Mouse (Mus musculus) neural tube, embryonic 15.5 days (tissue): ENCODE results near the gene Cldn3. TPM values are rescaled to one million over a fixed set of nuclear protein-coding genes. Genes with fewer than 3 reads are reported as not detected.

ENCODE experiments used
- ATAC-seq: fragments of 200-750 bp; cut with Nextera tagmentation; 2 replicates; pipeline ENCODE4 v1.8.0; 2017; ENCODE audit warnings: mild to moderate bottlenecking, moderate TSS enrichment, moderate library complexity; ENCODE audit not compliant: low FRiP score
- H3K27ac ChIP-seq: fragments of 300-500 bp; sonication (generic); replicated peaks from 2 replicates; pipeline ENCODE4 v1.5.1; 2015; ENCODE audit warnings: mild to moderate bottlenecking, inconsistent platforms
- H3K27me3 ChIP-seq: fragments of 300-500 bp; sonication (generic); replicated peaks from 2 replicates; pipeline ENCODE4 v1.6.1; 2015; ENCODE audit warnings: inconsistent platforms
- H3K36me3 ChIP-seq: fragments of 300-500 bp; sonication (generic); 2 replicates; pipeline ENCODE4 v1.6.1; 2015; ENCODE audit warnings: inconsistent platforms
- H3K4me1 ChIP-seq: fragments of 300-500 bp; sonication (generic); 2 replicates; pipeline ENCODE4 v1.6.1; 2015; ENCODE audit warnings: inconsistent platforms
- H3K4me2 ChIP-seq: fragments of 300-500 bp; sonication (generic); 2 replicates; pipeline ENCODE4 v1.6.1; 2015; ENCODE audit warnings: inconsistent platforms, mild to moderate bottlenecking, moderate library complexity
- H3K4me3 ChIP-seq: fragments of 300-500 bp; sonication (generic); replicated peaks from 2 replicates; pipeline ENCODE4 v1.5.1; 2015; ENCODE audit warnings: mild to moderate bottlenecking, inconsistent platforms
- H3K9ac ChIP-seq: fragments of 300-500 bp; sonication (generic); replicated peaks from 2 replicates; pipeline ENCODE4 v1.6.1; 2015; ENCODE audit warnings: mild to moderate bottlenecking, inconsistent platforms
- H3K9me3 ChIP-seq: fragments of 300-500 bp; sonication (generic); replicated peaks from 2 replicates; pipeline ENCODE4 v1.6.1; 2016; ENCODE audit warnings: inconsistent platforms
- WGBS: fragments of 180-500 bp; shearing (Covaris S2); methylation state at CpG from one replicate; pipeline ENCODE4 v1.1.7; 2015; ENCODE audit warnings: mixed read lengths; 5-methylcytosine and 5-hydroxymethylcytosine counted together
- polyA plus RNA-seq: library from polyadenylated mRNA; unstranded; fragments of >200 nt; fragmentation: Nextera tagmentation; extraction: Ambion mirVana; gene quantifications from 2 replicates; pipeline ENCODE4 v1.2.1, GENCODE M21; 2015

Cldn3 gene
- polyA plus RNA-seq, 1 experiment from 2014 or later = 0.96 TPM

- peak overlapping the region; percentile 26; the same call in 1 of the 2 replicates for H3K9ac ChIP-seq
- no peak for ATAC-seq
- no peak overlapping the region for H3K27ac ChIP-seq
- no peaks in the 10 kb centered on the region for H3K9me3 ChIP-seq
- H3K4me3 ChIP-seq = peak overlapping the region; percentile 26
- peaks cover 19% of the 10 kb centered on the region for H3K4me1 ChIP-seq
- peak overlapping the region; percentile 45 for H3K4me2 ChIP-seq
- WGBS = 3% methylated on average over 79 of the region's 79 CpGs
- H3K36me3 ChIP-seq = no peaks in the 10 kb centered on the region
- H3K27me3 ChIP-seq = peaks cover 56% of the 10 kb centered on the region
Observed at GRCm38 (mm10) chr5:134986298-134987268, 569 bp downstream of the Cldn3 start.

- WGBS = 63% methylated on average over 11 of the region's 11 CpGs
- Histone ChIP-seq H3K27ac (no peak overlapping the region), H3K9me3 (no peaks in the 10 kb centered on the region), H3K4me2 (no peak overlapping the region), H3K36me3 (no peaks in the 10 kb centered on the region), H3K27me3 (peaks cover 56% of the 10 kb centered on the region), H3K9ac (no peak overlapping the region), H3K4me3 (no peak overlapping the region), H3K4me1 (peaks cover 19% of the 10 kb centered on the region)
- no peak for ATAC-seq
Observed at GRCm38 (mm10) chr5:134989166-134989565, 3.2 kb downstream of the Cldn3 start.

GRCm38 (mm10) chr5:134989741-134990140, 3.7 kb downstream of the Cldn3 start:
- Histone ChIP-seq H3K4me3 (no peak overlapping the region), H3K4me2 (no peak overlapping the region), H3K27ac (no peak overlapping the region), H3K4me1 (peaks cover 19% of the 10 kb centered on the region), H3K36me3 (no peaks in the 10 kb centered on the region), H3K9ac (no peak overlapping the region), H3K27me3 (peaks cover 52% of the 10 kb centered on the region), H3K9me3 (no peaks in the 10 kb centered on the region)
- no peak for ATAC-seq
- 82% methylated on average over 6 of the region's 6 CpGs for WGBS

GRCm38 (mm10) chr5:134992566-134992965, 6.6 kb downstream of the Cldn3 start:
- H3K4me3 ChIP-seq = no peak overlapping the region
- no peaks in the 10 kb centered on the region for H3K9me3 ChIP-seq
- H3K9ac ChIP-seq = no peak overlapping the region
- peaks cover 23% of the 10 kb centered on the region for H3K27me3 ChIP-seq
- no peak overlapping the region for H3K27ac ChIP-seq
- no peaks in the 10 kb centered on the region for H3K36me3 ChIP-seq
- no peak overlapping the region for H3K4me2 ChIP-seq
- no peaks in the 10 kb centered on the region for H3K4me1 ChIP-seq
- no peak for ATAC-seq
- WGBS = 90% methylated on average over 5 of the region's 5 CpGs

- no peaks in the 10 kb centered on the region for H3K9me3 ChIP-seq
- 88% methylated on average over 6 of the region's 6 CpGs for WGBS
Observed at GRCm38 (mm10) chr5:134998359-134998758, 12.3 kb downstream of the Cldn3 start.

DNA sequence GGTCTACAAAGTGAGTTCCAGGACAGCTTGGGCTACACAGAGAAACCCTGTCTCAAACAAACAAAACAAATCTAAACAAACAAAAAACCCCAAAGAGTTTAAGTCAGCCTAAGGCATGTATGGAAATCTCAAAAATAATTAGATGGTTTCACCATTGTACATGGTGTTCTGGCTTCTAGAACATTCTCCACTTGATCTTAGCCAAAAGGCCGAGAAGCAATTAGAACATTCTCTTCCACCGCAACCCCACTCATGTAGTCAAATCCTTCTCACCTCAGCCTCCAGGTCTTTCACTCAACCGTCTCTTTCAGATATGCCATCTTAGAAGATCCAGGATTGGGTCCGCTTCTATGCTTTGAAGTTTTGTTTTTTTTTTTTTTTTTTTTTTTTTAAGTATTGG, 13.8 kb downstream of the Cldn3 start:
- Histone ChIP-seq H3K9ac (no peak overlapping the region), H3K4me2 (no peak overlapping the region), H3K27ac (no peak overlapping the region), H3K9me3 (no peaks in the 10 kb centered on the region), H3K4me1 (peaks cover 9% of the 10 kb centered on the region), H3K27me3 (no peaks in the 10 kb centered on the region), H3K4me3 (no peak overlapping the region), H3K36me3 (no peaks in the 10 kb centered on the region)
- WGBS = 95% methylated on average over 4 of the region's 4 CpGs
- no peak for ATAC-seq

More at GRCm38 (mm10) chr5:134998359-134998758, 12.3 kb downstream of the Cldn3 start:
- H3K4me2 ChIP-seq = no peak overlapping the region
- H3K27me3 ChIP-seq = no peaks in the 10 kb centered on the region
- no peak for ATAC-seq
- H3K4me3 ChIP-seq = no peak overlapping the region
- H3K36me3 ChIP-seq = no peaks in the 10 kb centered on the region
- H3K4me1 ChIP-seq = peaks cover 9% of the 10 kb centered on the region
- no peak overlapping the region for H3K9ac ChIP-seq
- H3K27ac ChIP-seq = no peak overlapping the region

GRCm38 (mm10) chr5:135000751-135001150, 14.7 kb downstream of the Cldn3 start:
- Histone ChIP-seq H3K9ac (no peak overlapping the region), H3K4me1 (peaks cover 9% of the 10 kb centered on the region), H3K27me3 (no peaks in the 10 kb centered on the region), H3K4me2 (no peak overlapping the region), H3K4me3 (no peak overlapping the region), H3K36me3 (no peaks in the 10 kb centered on the region), H3K9me3 (no peaks in the 10 kb centered on the region), H3K27ac (no peak overlapping the region)
- 53% methylated on average over 16 of the region's 16 CpGs for WGBS
- ATAC-seq = no peak

GRCm38 (mm10) chr5:135001309-135001708, 15.3 kb downstream of the Cldn3 start:
- Histone ChIP-seq H3K4me1 (peaks cover 9% of the 10 kb centered on the region), H3K36me3 (no peaks in the 10 kb centered on the region), H3K4me2 (peak overlapping the region; percentile 38), H3K27me3 (no peaks in the 10 kb centered on the region), H3K27ac (no peak overlapping the region), H3K9ac (no peak overlapping the region), H3K4me3 (0 out of 2 replicates have a peak overlapping the region, but pooled peaks have one; percentile 3), H3K9me3 (no peaks in the 10 kb centered on the region)
- peak; percentile 50; the same call in 1 of the 2 replicates for ATAC-seq
- 2% methylated on average over 14 of the region's 14 CpGs for WGBS

DNA sequence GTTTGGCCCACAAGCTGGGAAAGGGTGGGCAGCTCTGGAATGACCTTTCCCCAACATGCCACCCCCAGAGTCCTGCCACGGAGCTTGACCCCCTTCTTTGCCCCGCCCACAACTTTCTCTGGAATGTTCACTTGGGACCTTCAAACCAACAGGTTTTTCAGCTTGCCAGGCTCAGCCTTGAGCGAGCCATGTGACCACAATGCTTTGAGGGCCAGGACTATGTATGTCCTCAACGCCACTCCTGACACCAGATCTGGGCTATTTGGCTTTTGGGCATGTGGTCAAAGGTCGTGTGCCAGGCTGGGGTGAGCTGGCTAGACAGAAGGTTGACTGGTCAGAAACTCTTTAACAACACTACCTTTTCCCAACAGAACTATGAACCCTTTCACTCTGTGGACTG, 16.1 kb downstream of the Cldn3 start:
- no peaks in the 10 kb centered on the region for H3K36me3 ChIP-seq
- H3K27ac ChIP-seq = no peak overlapping the region
- WGBS = 71% methylated on average over 5 of the region's 5 CpGs

DNA sequence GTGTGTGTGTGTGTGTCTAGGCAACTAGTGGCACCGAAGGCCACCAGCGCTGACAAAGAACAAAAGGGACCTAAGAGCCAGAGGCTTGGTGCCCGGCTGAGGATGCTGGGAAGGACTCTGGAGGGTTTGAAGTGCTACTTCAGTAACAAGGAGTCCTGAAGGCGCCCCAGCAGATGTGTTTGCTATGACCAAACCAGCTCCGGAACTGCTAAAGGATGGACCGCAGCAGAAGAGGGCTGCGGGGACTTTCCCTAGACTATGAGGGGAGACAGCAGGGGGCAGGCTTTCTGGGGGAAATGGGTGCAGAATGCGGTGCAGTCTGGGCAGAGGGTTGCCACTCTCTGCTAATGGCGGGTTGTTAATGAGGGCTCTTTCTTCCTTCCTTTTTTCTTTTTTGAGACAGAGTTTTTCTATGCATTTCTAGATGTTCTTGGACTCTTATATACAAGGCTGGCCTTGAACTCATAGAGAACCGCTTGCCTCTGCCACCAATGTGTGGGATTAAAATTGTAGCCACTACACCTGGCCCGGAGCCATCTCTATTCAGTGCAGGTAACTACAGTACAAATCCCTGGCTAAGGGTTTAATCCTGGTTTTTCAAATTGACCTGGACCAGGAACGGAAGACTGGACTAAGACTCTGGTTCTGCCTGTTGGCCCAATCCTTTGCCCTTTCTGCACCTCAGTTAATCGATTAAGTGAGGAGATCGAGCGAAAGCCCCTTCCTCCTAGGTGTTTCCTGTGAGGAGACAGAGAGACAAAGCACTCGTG, 22.0 kb downstream of the Cldn3 start:
- no peak for ATAC-seq
- peak overlapping the region; percentile 84 for H3K4me2 ChIP-seq
- 34% methylated on average over 16 of the region's 16 CpGs for WGBS
- peak overlapping the region; percentile 64 for H3K4me3 ChIP-seq
- no peaks in the 10 kb centered on the region for H3K36me3 ChIP-seq
- peaks cover 38% of the 10 kb centered on the region for H3K4me1 ChIP-seq
- H3K9ac ChIP-seq = peak overlapping the region; percentile 57
- no peaks in the 10 kb centered on the region for H3K27me3 ChIP-seq
- no peaks in the 10 kb centered on the region for H3K9me3 ChIP-seq
- H3K27ac ChIP-seq = peak overlapping the region; percentile 98

More for the DNA sequence above, 16.1 kb downstream of the Cldn3 start:
- no peaks in the 10 kb centered on the region for H3K9me3 ChIP-seq
- H3K27me3 ChIP-seq = no peaks in the 10 kb centered on the region
- ATAC-seq = no peak
- no peak overlapping the region for H3K9ac ChIP-seq
- peaks cover 9% of the 10 kb centered on the region for H3K4me1 ChIP-seq
- H3K4me3 ChIP-seq = no peak overlapping the region
- H3K4me2 ChIP-seq = no peak overlapping the region

DNA sequence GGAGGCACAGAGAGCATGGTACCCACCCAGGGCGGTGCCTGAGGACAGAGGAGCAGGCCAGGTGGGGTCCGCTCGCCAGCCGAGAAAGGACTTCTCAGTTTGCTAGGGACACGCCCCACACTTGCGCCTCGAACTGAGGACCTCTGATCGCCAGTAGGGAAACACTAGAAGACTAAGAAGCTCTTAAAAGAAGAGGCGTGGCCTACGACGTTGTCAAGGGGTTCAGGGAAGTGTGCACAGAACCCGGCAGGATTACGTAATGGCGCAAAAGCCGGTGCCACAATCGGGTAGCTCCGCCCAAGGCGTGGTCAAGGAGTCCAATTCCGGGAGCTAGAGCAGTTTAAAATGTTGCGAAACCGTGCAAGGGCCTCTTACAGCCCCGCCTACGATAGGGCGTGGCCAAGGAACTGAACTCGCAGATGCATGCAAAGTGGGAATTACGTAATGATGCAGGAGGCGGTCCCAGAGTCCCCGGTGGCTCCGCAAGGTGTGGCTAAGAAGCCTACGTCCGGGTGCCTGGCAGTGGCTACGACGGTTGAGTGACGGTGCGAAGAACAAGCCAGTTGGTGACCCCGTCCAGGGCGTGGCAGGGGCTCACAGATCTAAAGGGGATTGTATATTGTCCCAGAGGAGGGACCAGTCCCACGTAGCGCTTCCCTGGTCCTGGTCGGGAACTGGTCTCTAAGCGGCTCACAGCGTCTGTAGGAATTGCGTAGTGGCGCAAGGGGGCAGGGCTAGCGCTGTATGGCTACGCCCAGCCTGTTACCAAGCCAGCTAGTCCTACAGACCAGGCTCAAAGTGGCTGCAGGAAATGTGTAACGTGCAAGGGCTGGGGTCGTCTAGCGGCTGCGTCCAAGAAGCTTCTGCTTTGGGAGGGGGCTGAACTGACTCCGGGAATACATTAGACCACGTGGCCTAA, 22.9 kb downstream of the Cldn3 start, which contains the start of gene Abhd11:
Gene Abhd11 (plus strand): TSS at position 482 of the 919 bp plus-strand sequence.
- Histone ChIP-seq H3K27ac (peak within 1 kb of the TSS; percentile 98), H3K9me3 (no peaks in the 10 kb centered on the region), H3K27me3 (no peaks in the 10 kb centered on the region), H3K36me3 (no peaks in the 10 kb centered on the region), H3K4me3 (peak within 1 kb of the TSS; percentile 64), H3K4me1 (peaks cover 38% of the 10 kb centered on the region), H3K4me2 (peak within 1 kb of the TSS; percentile 84), H3K9ac (peak within 1 kb of the TSS; percentile 70)
- under 1% methylated on average over 52 of the region's 52 CpGs for WGBS
- ATAC-seq = peak; percentile 90
